Mouse (Mus musculus): ENCODE data around the gene Masp2. TPM values are rescaled to one million over a fixed set of nuclear protein-coding genes. Genes with fewer than 3 reads are reported as not detected.
A peak's percentile ranks its signal among the peaks of the same experiment; 100 is the strongest.

Masp2 gene
- total and polyA plus RNA-seq, 2 experiments from 2014 or later, result not detected

DNA sequence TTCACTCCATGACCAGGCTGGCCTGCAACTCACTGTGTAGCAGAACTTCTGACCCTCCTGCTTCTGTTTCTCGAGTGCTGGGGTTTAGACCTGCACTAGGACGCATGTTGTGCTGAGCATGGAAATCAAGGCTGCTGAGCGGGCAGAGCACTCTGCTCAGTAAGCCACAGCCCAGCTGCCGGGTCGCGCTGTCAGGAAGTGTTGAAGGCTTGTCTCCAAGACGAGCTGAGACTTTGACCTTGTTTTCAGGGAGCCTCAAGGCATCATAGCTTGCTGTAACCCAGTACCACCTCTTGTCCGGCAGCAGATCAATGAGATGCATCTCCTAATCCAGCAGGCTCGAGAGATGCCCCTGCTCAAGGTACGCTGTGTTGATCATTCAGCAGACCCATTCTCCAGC is 32.2 kb upstream of the Masp2 start:
- Histone ChIP-seq H3K9ac (replicated peaks; ENCODE audit: low read depth, low read length) (no peak overlapping the region), H3K4me3 (ENCODE audit: low read depth, low read length) (no peak overlapping the region), H3K27ac (ENCODE audit: low read depth) (no peak overlapping the region), H3K36me3 (replicated peaks; ENCODE audit: control insufficient read depth, insufficient read depth, low read length) (peaks cover 98% of the 10 kb centered on the region), H3K9me3 (replicated peaks; ENCODE audit: control insufficient read depth, low read length) (no peaks in the 10 kb centered on the region), H3K4me1 (ENCODE audit: control insufficient read depth, insufficient read depth) (no peaks in the 10 kb centered on the region), H3K4me2 (ENCODE audit: low read depth, low read length) (no peak overlapping the region), H3K27me3 (ENCODE audit: control insufficient read depth, insufficient read depth, low read length) (no peaks in the 10 kb centered on the region)
- DNase-seq (ENCODE audit: low spot score) (no peak), ATAC-seq (ENCODE audit: insufficient read depth, low read depth) (no peak)
- TF ChIP-seq CTCF (IDR thresholded peaks at IDR 0.05; ENCODE audit: low read depth) (no peak), EP300 (IDR thresholded peaks at IDR 0.05; ENCODE audit: low read depth) (no peak)
- 85% methylated on average over 10 of the region's 10 CpGs for WGBS

DNA sequence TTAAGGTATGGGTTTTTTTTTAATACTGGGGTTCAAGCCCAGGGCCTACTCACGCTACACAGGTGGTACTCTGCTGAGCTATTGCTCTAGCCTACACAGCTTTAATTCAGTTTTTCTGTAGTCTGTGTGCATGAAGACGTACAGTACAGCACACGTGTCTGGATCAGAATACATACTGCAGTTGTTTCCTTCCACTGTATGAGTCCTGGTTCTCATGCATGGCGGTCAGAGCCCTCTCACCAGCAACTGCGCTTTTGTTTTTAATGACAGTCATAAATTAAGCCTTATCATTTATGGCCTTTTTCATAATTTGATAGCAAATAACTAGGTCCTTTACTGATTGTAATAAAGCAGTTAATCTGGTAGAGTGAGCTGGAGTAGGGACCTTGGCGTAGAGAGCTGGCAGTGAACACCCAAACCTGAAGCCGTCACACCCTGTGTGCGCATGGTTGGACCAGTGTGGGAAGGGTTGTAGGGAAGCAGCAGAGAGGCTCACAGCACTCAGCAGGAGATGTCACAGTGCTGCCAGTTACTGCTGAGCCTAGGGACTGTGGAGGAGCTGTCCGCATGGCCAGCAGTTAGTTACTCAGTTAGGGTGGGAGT is 31.6 kb upstream of the Masp2 start:
- H3K27ac ChIP-seq (ENCODE audit: low read depth), result no peak overlapping the region

DNA sequence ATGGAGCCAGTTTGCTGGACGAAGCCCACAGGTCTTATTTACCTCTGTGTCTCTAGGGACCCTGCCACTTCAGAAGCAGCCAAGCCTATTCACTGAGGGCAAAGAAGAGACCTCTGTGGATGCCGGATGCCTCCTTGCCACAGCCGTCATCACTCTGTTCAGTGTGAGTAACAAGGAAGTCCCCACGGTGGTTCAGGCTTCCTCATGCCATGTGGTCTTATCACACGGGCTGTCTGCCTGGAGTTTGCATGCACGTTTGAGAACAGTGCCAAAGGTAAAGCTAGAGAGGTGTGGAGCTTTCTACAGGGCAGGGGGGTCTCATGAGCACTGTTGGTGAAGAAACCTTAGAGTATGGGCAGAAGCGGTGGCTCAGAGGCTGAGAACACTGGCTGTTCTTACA is 29.1 kb upstream of the Masp2 start:
- 76% methylated on average over 7 of the region's 7 CpGs for WGBS

More for the DNA sequence above, 31.6 kb upstream of the Masp2 start:
- H3K4me3 ChIP-seq (ENCODE audit: low read depth, low read length), result no peak overlapping the region
- no peak for DNase-seq (ENCODE audit: low spot score)
- H3K36me3 ChIP-seq (replicated peaks; ENCODE audit: control insufficient read depth, insufficient read depth, low read length), result peaks cover 98% of the 10 kb centered on the region
- TF ChIP-seq EP300 (IDR thresholded peaks at IDR 0.05; ENCODE audit: low read depth), result no peak
- TF ChIP-seq CTCF (IDR thresholded peaks at IDR 0.05; ENCODE audit: low read depth), result no peak
- no peaks in the 10 kb centered on the region for H3K4me1 ChIP-seq (ENCODE audit: control insufficient read depth, insufficient read depth)
- H3K4me2 ChIP-seq (ENCODE audit: low read depth, low read length), result no peak overlapping the region
- H3K9ac ChIP-seq (replicated peaks; ENCODE audit: low read depth, low read length), result no peak overlapping the region
- H3K9me3 ChIP-seq (replicated peaks; ENCODE audit: control insufficient read depth, low read length), result no peaks in the 10 kb centered on the region
- WGBS, result 95% methylated on average over 9 of the region's 9 CpGs
- ATAC-seq (ENCODE audit: insufficient read depth, low read depth), result no peak
- H3K27me3 ChIP-seq (ENCODE audit: control insufficient read depth, insufficient read depth, low read length), result no peaks in the 10 kb centered on the region

DNA sequence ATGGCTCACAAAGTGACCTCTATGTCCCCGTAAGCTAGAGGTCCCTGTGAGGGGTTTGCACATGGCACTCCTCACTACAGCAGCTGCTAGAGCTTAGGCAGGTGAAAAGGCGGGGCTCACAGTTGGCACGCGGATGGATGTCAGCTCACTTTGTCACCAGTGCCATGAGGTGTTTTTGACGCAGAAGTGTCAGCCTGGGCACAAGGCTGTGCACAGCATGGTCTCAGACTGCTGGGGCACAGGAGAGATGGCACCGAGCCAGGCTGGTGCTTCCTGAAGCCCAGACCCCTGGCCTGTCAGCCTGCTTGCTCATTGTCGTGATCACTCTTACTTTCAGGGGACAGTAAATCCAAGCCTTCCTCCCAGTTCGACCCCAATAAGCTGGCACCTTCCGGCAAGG is 21.6 kb upstream of the Masp2 start:
- no peak overlapping the region for H3K9ac ChIP-seq (replicated peaks; ENCODE audit: low read depth, low read length)
- H3K36me3 ChIP-seq (replicated peaks; ENCODE audit: control insufficient read depth, insufficient read depth, low read length), result peaks cover 74% of the 10 kb centered on the region
- no peak overlapping the region for H3K27ac ChIP-seq (ENCODE audit: low read depth)
- WGBS, result 78% methylated on average over 9 of the region's 9 CpGs
- no peak overlapping the region for H3K4me3 ChIP-seq (ENCODE audit: low read depth, low read length)
- TF ChIP-seq CTCF (IDR thresholded peaks at IDR 0.05; ENCODE audit: low read depth) (no peak), EP300 (IDR thresholded peaks at IDR 0.05; ENCODE audit: low read depth) (no peak)
- no peaks in the 10 kb centered on the region for H3K9me3 ChIP-seq (replicated peaks; ENCODE audit: control insufficient read depth, low read length)
- DNase-seq (ENCODE audit: low spot score) (no peak), ATAC-seq (ENCODE audit: insufficient read depth, low read depth) (peak; percentile 23; the same call in 1 of the 2 replicates)
- no peaks in the 10 kb centered on the region for H3K4me1 ChIP-seq (ENCODE audit: control insufficient read depth, insufficient read depth)
- no peaks in the 10 kb centered on the region for H3K27me3 ChIP-seq (ENCODE audit: control insufficient read depth, insufficient read depth, low read length)
- H3K4me2 ChIP-seq (ENCODE audit: low read depth, low read length), result no peak overlapping the region

More for the DNA sequence above, 29.1 kb upstream of the Masp2 start:
- H3K9ac ChIP-seq (replicated peaks; ENCODE audit: low read depth, low read length), result no peak overlapping the region
- no peak overlapping the region for H3K4me3 ChIP-seq (ENCODE audit: low read depth, low read length)
- no peaks in the 10 kb centered on the region for H3K9me3 ChIP-seq (replicated peaks; ENCODE audit: control insufficient read depth, low read length)
- no peak for TF ChIP-seq EP300 (IDR thresholded peaks at IDR 0.05; ENCODE audit: low read depth)
- TF ChIP-seq CTCF (IDR thresholded peaks at IDR 0.05; ENCODE audit: low read depth), result no peak
- H3K36me3 ChIP-seq (replicated peaks; ENCODE audit: control insufficient read depth, insufficient read depth, low read length), result peaks cover 96% of the 10 kb centered on the region
- no peak overlapping the region for H3K27ac ChIP-seq (ENCODE audit: low read depth)
- no peaks in the 10 kb centered on the region for H3K27me3 ChIP-seq (ENCODE audit: control insufficient read depth, insufficient read depth, low read length)
- DNase-seq (ENCODE audit: low spot score), result no peak
- no peak overlapping the region for H3K4me2 ChIP-seq (ENCODE audit: low read depth, low read length)
- H3K4me1 ChIP-seq (ENCODE audit: control insufficient read depth, insufficient read depth), result no peaks in the 10 kb centered on the region
- ATAC-seq (ENCODE audit: insufficient read depth, low read depth), result no peak

DNA sequence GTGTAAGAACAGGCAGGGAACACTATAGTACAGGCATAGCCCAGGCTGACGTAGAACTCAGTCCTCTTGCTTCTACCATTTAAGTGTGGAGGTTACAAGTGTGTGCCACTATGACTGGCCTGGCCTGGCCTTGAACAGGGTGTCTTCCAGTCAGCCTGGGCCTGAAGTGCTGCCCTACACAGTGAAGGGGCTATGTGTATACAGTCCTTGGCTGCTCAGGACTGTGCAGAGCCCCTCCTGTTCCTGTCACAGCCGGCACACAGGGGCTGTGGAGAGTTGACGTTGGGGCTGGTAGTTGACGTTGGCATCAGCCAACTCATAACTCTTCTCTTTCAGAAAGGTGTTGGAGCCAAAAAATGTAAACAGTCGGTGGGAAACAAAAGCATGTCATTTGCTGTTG is 20.9 kb upstream of the Masp2 start:
- ATAC-seq (ENCODE audit: insufficient read depth, low read depth), result no peak
- Histone ChIP-seq H3K9me3 (replicated peaks; ENCODE audit: control insufficient read depth, low read length) (no peaks in the 10 kb centered on the region), H3K4me1 (ENCODE audit: control insufficient read depth, insufficient read depth) (no peaks in the 10 kb centered on the region), H3K9ac (replicated peaks; ENCODE audit: low read depth, low read length) (no peak overlapping the region), H3K4me3 (ENCODE audit: low read depth, low read length) (no peak overlapping the region), H3K27ac (ENCODE audit: low read depth) (no peak overlapping the region), H3K4me2 (ENCODE audit: low read depth, low read length) (no peak overlapping the region), H3K36me3 (replicated peaks; ENCODE audit: control insufficient read depth, insufficient read depth, low read length) (peaks cover 67% of the 10 kb centered on the region), H3K27me3 (ENCODE audit: control insufficient read depth, insufficient read depth, low read length) (no peaks in the 10 kb centered on the region)
- 87% methylated on average over 5 of the region's 5 CpGs for WGBS
- DNase-seq (ENCODE audit: low spot score), result no peak
- no peak for TF ChIP-seq CTCF (IDR thresholded peaks at IDR 0.05; ENCODE audit: low read depth)
- no peak for TF ChIP-seq EP300 (IDR thresholded peaks at IDR 0.05; ENCODE audit: low read depth)

DNA sequence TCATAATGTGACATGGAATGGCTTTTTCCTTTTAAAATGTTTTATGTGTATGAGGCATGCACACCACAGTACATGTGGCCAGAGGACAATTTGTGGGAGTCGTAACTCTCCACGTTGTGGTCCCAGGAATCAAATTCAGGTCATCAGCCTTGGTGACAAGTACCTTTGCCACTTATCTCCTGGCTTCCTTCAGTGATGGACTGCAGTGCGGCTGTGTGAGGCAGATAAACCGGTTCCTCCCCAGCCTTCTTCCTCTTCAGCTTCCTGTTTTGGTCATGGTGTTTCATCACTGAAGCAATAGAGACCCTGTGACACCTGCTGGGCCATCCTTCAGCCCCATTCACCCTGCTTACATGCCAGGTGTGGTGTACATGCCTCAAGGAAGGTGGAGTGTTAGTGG is 19.1 kb upstream of the Masp2 start:
- no peak for TF ChIP-seq EP300 (IDR thresholded peaks at IDR 0.05; ENCODE audit: low read depth)
- TF ChIP-seq CTCF (IDR thresholded peaks at IDR 0.05; ENCODE audit: low read depth), result no peak
- no peak for DNase-seq (ENCODE audit: low spot score)
- ATAC-seq (ENCODE audit: insufficient read depth, low read depth), result no peak
- Histone ChIP-seq H3K9me3 (replicated peaks; ENCODE audit: control insufficient read depth, low read length) (no peaks in the 10 kb centered on the region), H3K4me1 (ENCODE audit: control insufficient read depth, insufficient read depth) (no peaks in the 10 kb centered on the region), H3K27ac (ENCODE audit: low read depth) (no peak overlapping the region), H3K27me3 (ENCODE audit: control insufficient read depth, insufficient read depth, low read length) (no peaks in the 10 kb centered on the region), H3K9ac (replicated peaks; ENCODE audit: low read depth, low read length) (no peak overlapping the region), H3K4me3 (ENCODE audit: low read depth, low read length) (no peak overlapping the region), H3K4me2 (ENCODE audit: low read depth, low read length) (no peak overlapping the region), H3K36me3 (replicated peaks; ENCODE audit: control insufficient read depth, insufficient read depth, low read length) (peaks cover 51% of the 10 kb centered on the region)
- WGBS, result 26% methylated on average over 4 of the region's 4 CpGs

Measured in heart, postnatal 0 days (tissue).